Mouse (Mus musculus): ENCODE data around the gene Gm40460.
"Not testable (repeated sequence)": the region's sequence is repeated elsewhere in the genome, so short reads cannot be mapped to it uniquely, and the experiment has no call there.

Gm40460 gene

GRCm38 (mm10) chr7:142240978-142241377 is at the start of gene Gm40460:
Gm40460 (minus strand) TSS chr7:142241078.
- no peak for DNase-seq (ENCODE audit: low read depth, low spot score)

GRCm38 (mm10) chr7:142285910-142286612 is 45.2 kb upstream of the Gm40460 start:
- DNase-seq (ENCODE audit: low read depth, low spot score): not testable (repeated sequence)

GRCm38 (mm10) chr7:142285130-142285835 is 44.4 kb upstream of the Gm40460 start:
- DNase-seq (ENCODE audit: low read depth, low spot score): peak; percentile 25

- peak; percentile 78 for DNase-seq (ENCODE audit: low read depth, low spot score)
These were observed 43.8 kb upstream of the Gm40460 start for GRCm38 (mm10) chr7:142284615-142285080.

GRCm38 (mm10) chr7:142284023-142284591 is 43.2 kb upstream of the Gm40460 start:
- peak; percentile 19 for DNase-seq (ENCODE audit: low read depth, low spot score)

- DNase-seq (ENCODE audit: low read depth, low spot score): not testable (repeated sequence)
These were observed 42.0 kb upstream of the Gm40460 start for GRCm38 (mm10) chr7:142282847-142283246.

GRCm38 (mm10) chr7:142279291-142279690 is 38.4 kb upstream of the Gm40460 start:
- DNase-seq (ENCODE audit: low read depth, low spot score): not testable (repeated sequence)

- DNase-seq (ENCODE audit: low read depth, low spot score): peak; percentile 17
These were observed 37.3 kb upstream of the Gm40460 start for GRCm38 (mm10) chr7:142278183-142278582.

- not testable (repeated sequence) for DNase-seq (ENCODE audit: low read depth, low spot score)
These were observed 33.4 kb upstream of the Gm40460 start, which contains the start of gene Gm4559 for GRCm38 (mm10) chr7:142274263-142274662. Gm4559 (minus strand) TSS chr7:142274363.

GRCm38 (mm10) chr7:142258254-142258653 is 17.4 kb upstream of the Gm40460 start, which contains the start of gene Gm2431:
Gm2431 (minus strand) TSS chr7:142258354.
- not testable (repeated sequence) for DNase-seq (ENCODE audit: low read depth, low spot score)

GRCm38 (mm10) chr7:142255517-142255916 is 14.6 kb upstream of the Gm40460 start:
- no peak for DNase-seq (ENCODE audit: low read depth, low spot score)

GRCm38 (mm10) chr7:142249824-142250223 is 8.9 kb upstream of the Gm40460 start:
- no peak for DNase-seq (ENCODE audit: low read depth, low spot score)

- DNase-seq (ENCODE audit: low read depth, low spot score): no peak
These were observed 9.3 kb downstream of the Gm40460 start for GRCm38 (mm10) chr7:142231540-142231939.

- DNase-seq (ENCODE audit: low read depth, low spot score): not testable (repeated sequence)
These were observed 11.0 kb downstream of the Gm40460 start, which contains the start of gene Krtap5-5 for GRCm38 (mm10) chr7:142229871-142230270. Krtap5-5 (minus strand) TSS chr7:142229971.

GRCm38 (mm10) chr7:142224518-142224917 is 16.4 kb downstream of the Gm40460 start:
- no peak for DNase-seq (ENCODE audit: low read depth, low spot score)

GRCm38 (mm10) chr7:142212136-142212535 is 28.7 kb downstream of the Gm40460 start:
- DNase-seq (ENCODE audit: low read depth, low spot score): not testable (repeated sequence)

GRCm38 (mm10) chr7:142211559-142211958 is 29.3 kb downstream of the Gm40460 start, which contains the start of gene Gm7579:
Gm7579 (plus strand) TSS chr7:142211859.
- DNase-seq (ENCODE audit: low read depth, low spot score): no peak

- DNase-seq (ENCODE audit: low read depth, low spot score): not testable (repeated sequence)
These were observed 34.0 kb downstream of the Gm40460 start for GRCm38 (mm10) chr7:142206891-142207290.

GRCm38 (mm10) chr7:142205488-142205887 is 35.4 kb downstream of the Gm40460 start:
- DNase-seq (ENCODE audit: low read depth, low spot score): no peak

GRCm38 (mm10) chr7:142201064-142201463 is 39.8 kb downstream of the Gm40460 start, which contains the start of gene Krtap5-3:
Krtap5-3 (plus strand) TSS chr7:142201364.
- no peak for DNase-seq (ENCODE audit: low read depth, low spot score)

GRCm38 (mm10) chr7:142198748-142199147 is 42.1 kb downstream of the Gm40460 start:
- no peak for DNase-seq (ENCODE audit: low read depth, low spot score)
